Mouse (Mus musculus): ENCODE measurements around the gene Htr3b. TPM values are rescaled to one million over a fixed set of nuclear protein-coding genes. Genes with fewer than 3 reads are reported as not detected.

The Htr3b gene
- total RNA-seq (2023): not detected in 2 replicates

DNA sequence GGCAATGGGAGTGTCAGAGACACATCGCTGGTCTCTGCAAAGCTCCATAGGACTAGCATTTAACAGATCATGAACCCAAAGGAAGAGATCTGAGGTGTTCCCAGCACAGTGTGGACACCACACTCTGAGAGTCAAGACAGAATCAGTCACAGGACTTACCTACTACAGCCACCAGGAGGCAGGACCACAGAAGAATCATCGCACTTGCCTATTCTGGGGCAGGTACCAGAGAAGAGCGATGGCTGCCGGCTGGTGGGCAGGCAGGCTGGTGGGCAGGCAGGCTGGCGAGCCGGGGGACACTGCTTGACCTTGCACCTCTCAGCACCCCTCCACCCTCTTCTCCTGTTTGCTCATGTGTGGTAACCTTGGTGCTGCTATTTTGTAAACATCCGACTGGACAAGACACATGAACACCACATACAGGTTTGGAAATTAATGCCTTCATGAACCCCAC is at the start of gene Htr3b:
Htr3b (minus strand) TSS at position 404 of the 454 bp plus-strand sequence.

DNA sequence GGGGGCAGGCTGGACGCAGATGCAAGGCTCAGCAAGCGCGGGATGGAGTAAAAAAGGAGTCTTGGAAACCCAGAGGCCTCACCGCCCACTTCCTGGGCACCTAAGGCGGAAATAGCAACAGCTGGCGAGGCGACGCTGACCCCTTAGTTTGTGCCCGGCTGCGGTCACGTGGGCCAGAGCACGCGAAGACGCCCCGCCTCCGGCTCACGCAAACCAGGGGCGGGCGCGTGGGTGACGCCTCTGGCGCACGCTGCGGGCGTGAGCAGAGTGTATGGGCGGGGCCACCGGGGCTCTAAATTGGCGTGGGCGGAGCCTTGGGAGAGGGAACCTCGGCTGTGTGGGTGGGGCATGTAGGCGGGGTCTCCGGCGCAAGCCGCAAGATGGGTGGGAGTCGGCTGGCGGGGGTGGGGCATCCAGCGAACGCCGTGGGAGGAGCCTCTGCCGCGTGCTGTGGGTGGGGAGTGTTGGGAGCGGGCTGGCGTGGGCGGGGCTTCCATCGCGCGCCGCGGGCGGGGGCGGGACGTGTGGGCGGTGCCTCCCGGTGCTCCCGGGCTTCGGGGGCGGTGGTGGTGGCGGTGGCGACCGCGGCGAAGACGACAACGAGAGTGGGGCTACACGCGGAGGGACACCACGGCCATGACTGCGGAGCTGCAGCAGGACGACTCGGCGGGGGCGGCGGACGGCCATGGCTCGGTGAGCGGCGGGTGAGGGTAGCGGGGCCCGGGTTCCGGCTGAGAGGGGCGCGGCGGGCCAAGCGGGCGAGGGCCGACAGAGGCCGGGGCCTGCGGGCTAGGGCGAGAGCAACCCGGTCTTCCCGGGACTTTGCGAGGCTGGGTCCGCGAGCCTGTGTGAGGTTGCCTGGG is 20.3 kb upstream of the Htr3b start, which contains the start of gene Usp28:
Usp28 (plus strand) TSS at position 531 of the 863 bp plus-strand sequence.

GRCm38 (mm10) chr9:48910885-48911537 is 53.8 kb downstream of the Htr3b start, which contains the start of gene Htr3a:
Gene Htr3a, minus strand, starts transcription at chr9:48911099.

Other genes with a start within 250 kb of the Htr3b start
- 6.8 and 7.8 TPM in 2 replicates for gene Zbtb16, start 128.8 kb downstream of the Htr3b start, total RNA-seq (2023)
- gene Htr3a, start 53.9 kb downstream of the Htr3b start, total RNA-seq (2023): not detected in 2 replicates
- gene Usp28, start 20.4 kb upstream of the Htr3b start, total RNA-seq (2023): 7.9 and 15.0 TPM in 2 replicates
- 19.4 and 22.2 TPM in 2 replicates for gene Zw10, start 90.6 kb upstream of the Htr3b start, total RNA-seq (2023)
- gene Tmprss5, start 116.3 kb upstream of the Htr3b start, total RNA-seq (2023): not detected in 2 replicates

All from neutrophil, adult 65 days (primary cell).